Mouse (Mus musculus): ENCODE measurements around the gene Plce1.

The Plce1 gene

DNA sequence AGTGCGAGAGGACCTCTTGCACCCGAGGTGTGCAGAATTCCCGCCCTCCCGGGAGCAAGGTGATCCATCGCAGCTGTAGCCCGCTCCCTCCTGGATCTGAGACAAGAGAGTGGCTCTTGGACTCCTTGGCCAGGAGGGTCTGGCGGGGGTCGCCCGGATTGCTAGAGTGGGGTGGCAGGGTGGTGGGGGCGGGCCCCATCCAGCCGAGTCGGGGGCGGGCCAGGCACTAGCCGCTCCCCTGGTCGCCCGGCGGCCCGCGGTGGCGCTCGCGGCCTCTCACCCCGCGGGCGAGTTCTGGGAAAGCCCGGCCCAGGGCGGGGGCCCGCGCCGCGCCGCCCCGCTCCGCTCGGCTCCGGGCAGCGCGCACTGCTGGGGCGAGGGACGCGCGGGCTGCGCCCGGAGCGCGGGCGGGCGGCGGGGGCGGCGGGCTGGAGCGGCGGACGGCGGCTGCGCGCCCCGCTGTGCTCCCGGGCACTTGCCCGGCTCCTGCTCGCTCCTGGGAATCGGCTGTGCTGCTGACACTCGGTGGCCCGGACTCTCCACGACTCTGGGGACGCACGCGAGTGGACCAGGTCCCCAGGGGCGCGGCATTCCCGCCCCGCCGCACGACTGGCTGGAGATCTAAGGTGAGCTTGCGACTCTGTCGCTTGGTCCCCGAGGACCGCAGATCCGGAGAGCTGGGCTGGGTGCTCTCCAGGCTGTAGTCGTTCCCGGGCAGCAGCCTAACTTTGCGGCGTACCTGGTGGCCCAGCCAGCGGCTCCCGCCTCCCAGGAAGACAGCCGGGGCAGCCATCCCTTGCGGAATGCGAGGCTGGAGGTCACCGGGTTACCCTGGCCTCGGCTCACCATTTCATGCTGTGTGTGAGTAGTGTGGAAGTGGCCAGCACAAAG lies at the start of gene Plce1:
TSS of gene Plce1 (plus strand) at position 379 of the 891 bp plus-strand sequence.
- DNase-seq (ENCODE audit: low spot score in 2 of 2) = no peak

DNA sequence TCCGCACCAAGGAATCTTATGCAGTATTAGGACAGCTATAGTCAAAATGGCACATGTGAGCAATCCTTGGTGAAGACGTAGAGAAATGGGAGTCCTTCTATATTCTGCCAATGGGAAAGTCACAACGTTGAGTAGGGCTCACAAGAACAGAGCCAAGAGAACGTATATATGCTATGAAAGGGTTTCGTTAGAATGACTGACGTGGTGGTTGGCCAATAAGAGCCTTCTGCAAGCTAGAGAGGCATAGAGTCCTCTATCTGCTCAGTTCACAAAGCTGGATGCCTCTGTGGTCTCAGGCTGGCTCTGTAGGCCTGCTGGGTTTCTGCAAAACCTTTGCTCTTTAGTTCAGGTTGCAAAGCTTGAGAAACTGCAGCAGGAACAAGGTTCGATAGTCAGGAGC lies 49.6 kb upstream of the Plce1 start:
- no peak for DNase-seq (ENCODE audit: low spot score in 2 of 2)

DNA sequence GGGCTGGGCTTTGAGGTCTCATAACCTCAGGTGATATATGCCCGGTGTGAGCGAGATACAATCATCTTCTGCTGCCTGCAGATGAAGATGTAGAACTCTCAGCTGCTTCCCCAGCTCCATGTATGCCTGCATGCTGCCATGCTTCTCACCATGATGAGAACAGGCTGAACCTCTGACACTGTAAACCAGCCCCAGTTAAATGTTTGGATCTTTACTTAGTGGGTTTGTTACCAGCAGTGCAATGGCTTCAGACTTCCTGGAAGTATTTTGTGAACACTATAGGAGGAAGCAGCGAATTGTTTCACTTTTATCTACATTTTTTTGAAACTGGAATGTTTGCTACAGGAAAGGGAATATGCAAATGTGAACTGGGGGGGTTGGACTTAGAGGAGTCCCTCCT lies 48.9 kb upstream of the Plce1 start:
- no peak for DNase-seq (ENCODE audit: low spot score in 2 of 2)

DNA sequence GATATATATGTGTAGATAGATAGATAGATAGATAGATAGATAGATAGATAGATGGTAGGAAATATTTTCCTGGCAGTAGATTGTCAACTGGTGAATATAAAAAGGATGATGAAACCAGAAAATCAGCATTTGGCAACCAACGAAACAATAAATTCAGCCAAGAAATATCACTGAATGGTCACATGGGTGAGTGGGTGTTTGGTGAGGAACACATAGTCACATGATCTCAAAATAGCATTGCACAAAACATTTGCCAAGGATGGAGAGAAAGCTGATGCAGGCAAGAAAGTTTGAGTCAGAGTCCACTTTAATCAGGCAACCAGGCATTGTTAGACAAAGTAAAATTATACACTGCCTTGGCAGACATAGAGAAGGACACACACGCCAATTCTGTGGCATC lies 47.5 kb upstream of the Plce1 start:
- DNase-seq (ENCODE audit: low spot score in 2 of 2) = no peak

DNA sequence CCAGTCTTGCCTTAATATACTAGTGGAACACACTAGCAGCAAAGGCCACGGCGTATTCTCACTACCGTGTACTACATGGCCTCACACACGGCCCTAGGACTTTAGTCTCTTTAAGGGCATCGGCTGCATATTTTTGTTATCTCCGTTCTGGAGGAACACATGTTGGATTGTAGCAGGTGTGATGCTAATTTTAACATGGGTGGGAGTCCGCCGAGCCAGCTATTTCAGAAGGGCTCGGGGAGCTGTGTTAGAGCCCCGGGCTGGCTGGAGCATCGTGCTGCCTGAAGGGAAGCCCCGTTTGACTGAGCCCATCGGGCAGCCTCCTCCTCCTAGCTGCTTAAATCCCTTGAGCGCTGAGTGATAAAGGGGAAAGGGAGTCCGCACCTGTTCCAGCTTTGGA lies 45.7 kb upstream of the Plce1 start:
- no peak for DNase-seq (ENCODE audit: low spot score in 2 of 2)

DNA sequence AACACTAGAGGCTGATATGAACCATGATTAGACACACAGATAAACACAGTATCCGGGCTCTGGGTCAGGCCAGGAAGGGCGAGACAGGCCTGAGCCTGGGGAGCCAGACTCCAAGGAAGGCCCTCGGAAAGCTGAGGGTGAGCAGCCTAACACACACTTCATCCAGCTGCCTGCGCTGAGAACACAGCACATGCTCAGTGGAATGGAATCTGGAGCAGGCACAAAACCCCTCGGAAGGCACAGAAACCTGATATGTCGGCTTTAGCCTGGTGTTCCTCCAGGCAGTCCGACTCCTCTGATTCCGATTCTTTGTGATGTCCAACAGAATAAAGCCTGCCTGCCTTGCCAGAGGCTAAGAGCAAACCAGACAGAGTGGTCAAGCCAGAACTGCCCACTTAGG lies 39.0 kb upstream of the Plce1 start:
- no peak for DNase-seq (ENCODE audit: low spot score in 2 of 2)

DNA sequence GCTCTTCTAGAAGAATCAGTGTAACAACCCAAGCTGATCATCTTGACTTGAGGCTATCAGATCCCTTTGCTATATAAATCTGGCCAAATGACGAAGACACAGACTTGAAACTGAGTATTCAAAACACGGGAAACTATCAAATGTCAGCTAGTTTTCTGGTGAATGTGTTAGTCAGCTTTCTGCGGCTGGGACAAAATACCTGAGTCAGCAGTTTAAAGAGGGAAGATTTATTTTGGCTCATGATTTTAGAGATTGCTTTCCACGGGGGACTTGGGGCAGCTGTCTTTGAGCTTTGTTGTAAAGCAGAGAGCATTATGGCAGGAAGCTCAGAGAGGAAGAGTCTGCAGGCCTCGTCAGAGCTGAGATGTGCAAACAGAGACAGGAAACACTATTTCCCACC lies 35.2 kb upstream of the Plce1 start:
- no peak for DNase-seq (ENCODE audit: low spot score in 2 of 2)

DNA sequence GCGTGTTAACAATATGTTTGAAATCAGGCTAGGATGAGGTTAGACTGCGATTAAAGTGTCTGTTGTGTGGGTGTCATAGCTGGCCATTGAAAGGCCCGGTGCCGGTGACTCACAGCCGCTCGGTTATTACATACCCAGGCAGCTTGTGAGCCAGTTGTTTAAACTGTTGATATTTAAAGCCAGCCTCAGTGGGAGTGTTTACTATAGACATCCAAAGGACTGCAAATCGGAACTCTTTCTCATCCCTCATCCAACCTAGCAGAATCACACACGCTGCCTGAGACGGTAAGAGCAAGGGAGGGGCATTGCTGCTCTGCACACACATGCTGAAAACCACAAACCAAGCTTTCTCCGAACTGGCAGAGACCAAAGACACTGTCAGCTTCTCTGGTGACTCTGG lies 25.7 kb upstream of the Plce1 start:
- DNase-seq (ENCODE audit: low spot score in 2 of 2) = no peak

DNA sequence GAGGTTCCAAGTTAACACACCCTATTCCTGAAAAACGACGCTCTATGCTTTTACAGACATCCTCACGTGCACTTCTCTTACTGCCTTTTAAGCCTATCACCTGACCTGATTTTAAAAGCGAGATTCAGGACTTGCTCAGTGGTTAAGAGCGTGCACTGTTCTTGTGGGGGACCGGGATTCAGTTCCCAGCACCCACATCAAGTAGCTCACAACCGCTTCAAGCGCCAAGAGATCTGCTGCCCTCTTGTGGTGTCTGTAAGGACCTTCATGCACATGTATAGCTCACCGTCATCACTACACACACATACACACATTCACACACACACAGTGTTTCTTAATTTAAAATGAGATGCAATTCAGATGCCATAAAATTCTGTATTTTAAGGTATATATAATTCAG lies 21.9 kb upstream of the Plce1 start:
- DNase-seq (ENCODE audit: low spot score in 2 of 2) = no peak

DNA sequence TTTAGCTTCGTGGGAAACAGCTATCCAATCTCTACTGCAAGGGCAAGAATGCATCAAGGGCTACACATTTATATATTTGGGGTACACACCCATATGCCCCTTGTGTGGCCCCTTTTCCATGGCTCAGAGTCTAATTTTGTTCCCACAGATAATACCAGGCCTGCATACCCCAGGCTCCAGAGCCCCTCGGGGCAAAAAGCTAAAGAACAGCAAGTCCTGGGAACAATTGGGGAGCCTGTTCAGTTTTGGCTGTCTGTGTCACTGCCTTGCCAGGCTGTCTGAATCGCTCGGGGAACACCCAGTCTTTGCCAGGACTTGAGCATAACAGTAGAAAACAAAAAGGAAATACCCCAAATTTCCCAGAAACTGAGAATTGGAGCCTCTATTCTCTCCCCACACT lies 20.2 kb upstream of the Plce1 start:
- DNase-seq (ENCODE audit: low spot score in 2 of 2) = no peak

DNA sequence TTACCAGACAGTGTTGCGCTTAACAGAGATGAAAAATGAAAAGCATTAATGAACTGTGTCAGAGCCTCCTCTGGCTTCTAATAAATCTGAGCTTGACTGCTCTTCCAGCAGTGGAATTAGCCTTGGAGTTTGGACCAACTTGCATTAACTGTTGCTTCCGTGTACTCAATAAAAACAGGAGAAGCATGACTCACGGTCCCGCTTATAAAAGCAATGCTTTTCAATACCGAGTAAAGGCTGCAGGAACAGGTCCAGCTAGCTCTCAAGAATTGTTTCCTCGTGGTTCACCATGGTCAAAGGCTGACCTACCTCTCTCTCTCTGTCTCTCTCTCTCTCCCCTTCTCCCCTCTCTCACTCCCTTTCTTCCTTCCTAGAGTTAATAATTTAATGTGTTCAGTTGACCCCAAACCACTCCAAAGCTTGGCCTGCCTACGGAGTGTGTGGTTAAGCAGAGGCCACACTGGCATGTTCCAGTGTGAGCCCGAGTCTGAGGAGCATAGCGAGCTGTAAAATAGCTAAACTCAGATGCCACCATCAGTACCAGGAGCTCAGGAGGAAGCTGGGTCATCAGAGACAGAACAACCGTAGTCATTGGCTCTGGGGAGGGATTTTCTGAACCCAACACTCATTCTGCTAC lies 10.5 kb upstream of the Plce1 start:
- DNase-seq (ENCODE audit: low spot score in 2 of 2) = no peak

DNA sequence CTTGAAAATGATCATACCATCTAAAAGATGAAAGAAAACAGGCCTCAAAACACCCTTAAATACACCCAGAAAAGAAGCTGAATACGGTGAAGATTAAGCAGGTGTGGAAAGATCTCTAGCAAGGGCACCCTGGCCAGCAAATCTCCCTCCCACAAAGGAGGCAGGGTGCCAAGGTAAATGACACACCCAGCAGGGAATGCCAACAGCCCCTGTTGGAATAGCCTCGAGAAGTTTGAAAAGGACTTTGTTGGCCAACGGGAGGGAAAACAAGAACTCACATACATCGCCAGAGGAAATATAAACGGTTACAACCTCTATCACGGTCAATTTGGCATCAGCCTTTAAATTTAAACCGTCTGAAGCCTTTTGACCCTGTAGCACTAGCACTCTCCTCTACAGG lies 5.5 kb upstream of the Plce1 start:
- DNase-seq (ENCODE audit: low spot score in 2 of 2) = no peak

DNA sequence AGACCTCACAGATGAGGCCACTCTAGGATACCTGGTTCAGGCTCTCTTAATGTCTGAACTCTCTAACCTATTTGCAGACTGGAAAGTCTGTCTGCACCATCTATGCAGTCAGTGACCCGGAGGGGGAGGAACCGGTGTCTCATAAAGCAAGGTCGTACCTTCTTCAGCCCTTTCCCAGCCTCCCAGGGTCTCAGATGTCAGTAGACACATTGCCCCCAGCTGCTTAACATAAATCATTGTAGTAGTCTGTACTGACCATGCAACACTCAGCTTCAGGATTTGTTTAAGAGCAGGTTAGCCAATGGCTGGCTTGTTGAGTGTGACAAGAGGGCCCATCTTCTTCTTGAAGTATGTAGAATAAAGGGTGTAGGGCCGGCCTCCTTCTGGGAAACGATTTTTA lies 2.6 kb upstream of the Plce1 start:
- DNase-seq (ENCODE audit: low spot score in 2 of 2) = no peak

DNA sequence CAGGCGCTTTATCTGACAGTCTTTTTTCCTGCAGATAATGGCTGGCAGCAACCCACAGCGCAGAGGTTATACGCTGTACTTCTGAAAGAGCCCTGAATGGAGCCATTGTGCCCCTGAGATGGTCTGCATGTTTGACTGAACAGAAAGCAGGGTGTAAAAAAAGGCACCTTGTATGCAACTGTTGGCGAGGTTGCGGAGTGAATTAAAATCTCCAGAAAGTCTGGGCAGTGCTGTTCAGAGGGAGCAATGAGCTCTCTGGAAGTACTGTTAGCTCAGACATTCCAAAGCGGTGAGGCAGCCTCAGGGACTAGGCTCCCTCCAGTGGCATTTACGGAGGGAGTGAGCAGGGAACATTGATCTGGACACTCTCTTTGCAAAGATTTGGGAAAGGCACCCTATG lies 2.0 kb upstream of the Plce1 start:
- DNase-seq (ENCODE audit: low spot score in 2 of 2) = no peak

DNA sequence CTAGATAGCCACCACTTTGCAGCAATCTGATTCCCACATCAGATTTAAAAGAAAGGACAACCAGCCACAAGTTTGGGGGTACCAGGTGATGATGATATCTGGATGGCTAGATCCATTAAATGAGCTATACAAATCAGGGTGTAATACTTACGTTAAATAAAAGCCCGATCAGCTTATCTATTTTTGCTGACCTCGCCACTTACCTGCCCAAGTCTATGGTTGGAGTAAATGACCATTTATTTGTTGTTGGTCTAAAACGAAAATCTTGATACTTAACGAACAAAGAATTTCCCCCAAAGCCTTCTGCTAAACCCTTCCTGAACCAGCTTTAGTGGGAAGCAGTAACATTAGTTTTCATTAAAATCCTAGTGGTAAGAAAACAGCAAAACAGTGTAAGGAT lies 1.4 kb upstream of the Plce1 start:
- no peak for DNase-seq (ENCODE audit: low spot score in 2 of 2)

DNA sequence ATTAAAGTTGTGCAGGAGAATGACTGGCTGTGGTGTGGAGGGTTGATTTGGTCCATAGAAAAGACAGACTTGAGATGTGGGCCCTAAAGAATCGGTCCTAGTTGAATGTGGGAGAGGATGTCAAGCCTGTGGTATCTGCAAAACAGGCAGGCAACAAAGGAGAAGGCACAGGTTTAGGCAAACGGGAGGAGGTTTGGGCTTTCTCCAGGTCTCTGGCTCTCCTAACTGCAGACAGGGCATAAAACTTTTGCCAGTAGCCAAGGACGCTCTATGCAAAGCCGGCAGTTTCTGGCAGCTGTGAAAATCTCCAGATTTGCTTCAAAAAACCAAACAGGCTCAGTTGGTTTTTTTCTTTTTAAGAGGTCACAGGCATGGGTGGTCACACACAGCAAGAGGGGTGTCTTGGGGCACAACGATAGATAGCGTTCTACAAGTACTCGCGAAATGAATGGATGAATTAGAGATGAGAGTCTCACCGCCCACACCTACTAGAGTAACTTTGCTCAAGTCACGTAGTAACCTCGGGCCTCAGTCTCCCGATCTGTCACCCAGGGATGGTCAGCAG lies 671 bp upstream of the Plce1 start:
- no peak for DNase-seq (ENCODE audit: low spot score in 2 of 2)

DNA sequence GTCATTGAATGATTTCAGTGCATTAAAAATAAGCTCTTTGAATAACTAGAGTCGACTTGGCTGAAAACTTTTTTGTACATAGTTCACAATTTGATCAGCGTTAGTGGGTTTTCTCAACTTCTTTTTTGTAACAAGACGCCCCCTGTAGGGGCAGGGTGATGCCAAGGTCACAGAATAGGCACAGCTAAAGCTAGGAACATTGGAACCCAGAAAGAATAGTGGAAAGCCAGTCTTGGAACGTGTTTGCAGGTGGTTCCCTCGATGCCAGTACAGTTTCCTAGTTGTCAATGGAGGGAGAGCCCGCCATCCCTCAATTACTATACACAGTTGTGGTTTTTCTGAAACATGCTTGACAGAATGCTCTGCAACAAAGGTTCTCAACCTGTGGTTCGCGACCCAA lies 997 bp downstream of the Plce1 start:
- DNase-seq (ENCODE audit: low spot score in 2 of 2) = no peak

DNA sequence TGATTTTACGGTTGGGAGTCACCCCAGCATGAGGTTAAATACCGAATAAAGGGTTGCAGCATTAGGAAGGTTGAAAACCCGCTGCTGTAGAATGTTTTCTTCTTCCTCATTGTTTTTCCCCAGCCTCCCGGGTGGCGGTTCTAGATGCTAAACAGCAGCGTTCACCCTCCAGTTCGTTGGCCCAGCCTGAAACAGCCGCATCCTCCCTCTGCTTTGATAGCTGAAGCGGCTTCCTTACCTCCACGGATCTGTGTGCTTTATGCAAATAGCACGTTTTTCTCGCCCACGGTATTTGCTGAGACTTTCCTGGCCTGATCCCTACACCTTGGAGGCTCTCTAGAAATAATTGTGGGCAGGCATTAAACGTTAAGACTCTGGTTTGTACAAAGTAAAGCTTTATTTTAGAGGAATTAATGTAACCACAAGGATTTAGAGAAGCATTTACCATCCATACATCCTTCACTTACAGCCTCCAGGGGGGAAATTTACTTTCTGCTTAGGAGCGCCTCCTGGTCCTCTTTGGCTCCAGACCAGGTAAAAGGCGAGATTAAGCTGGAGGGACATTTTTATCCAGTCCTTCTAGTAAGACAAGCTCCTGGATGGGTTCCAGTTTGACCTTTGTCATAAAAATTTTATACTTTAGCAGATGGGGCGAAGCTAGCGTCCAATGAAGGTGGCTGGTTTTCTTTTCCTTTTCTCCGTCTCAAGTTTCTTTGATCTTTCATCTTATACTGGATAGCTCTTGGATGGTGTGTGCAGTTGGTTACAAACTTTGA lies 1.7 kb downstream of the Plce1 start:
- DNase-seq (ENCODE audit: low spot score in 2 of 2) = no peak

DNA sequence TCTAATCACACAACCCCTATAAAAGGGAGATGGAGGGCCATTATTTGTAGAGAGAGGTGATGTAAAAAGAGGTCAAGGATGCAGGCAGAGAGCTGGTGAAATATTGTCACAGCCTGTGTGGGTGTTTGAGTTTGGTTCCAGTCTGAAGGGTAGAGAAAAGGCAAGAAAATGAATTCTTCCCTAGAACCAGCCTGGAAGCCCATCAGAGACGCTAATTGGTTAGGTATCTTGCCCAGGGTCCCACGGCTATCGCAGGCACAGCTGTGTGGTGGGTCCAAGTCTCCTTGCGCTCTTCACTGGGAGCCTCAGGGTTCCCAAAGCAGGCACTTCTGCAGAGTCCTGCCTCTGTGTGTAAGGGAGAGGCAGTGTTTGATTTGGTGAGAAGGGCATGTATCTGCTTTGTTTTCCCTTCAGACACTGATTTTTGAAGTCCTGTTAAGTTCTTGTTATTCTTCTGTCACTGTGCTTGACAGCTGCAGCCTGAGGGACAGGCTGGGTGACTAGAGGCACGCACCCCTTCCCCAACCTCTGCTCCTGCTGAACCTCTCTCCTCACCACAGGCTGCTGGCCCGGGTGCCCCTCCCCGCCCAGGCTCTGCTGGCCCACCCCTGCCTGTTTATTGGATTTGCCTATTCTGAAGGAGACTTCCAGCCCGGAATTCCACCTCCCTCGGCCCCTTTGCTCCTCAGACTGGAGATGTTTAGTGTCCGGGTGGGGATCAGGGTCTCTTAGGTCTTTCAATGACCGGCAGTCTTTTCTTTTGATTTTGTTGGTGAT lies 5.1 kb downstream of the Plce1 start:
- no peak for DNase-seq (ENCODE audit: low spot score in 2 of 2)

DNA sequence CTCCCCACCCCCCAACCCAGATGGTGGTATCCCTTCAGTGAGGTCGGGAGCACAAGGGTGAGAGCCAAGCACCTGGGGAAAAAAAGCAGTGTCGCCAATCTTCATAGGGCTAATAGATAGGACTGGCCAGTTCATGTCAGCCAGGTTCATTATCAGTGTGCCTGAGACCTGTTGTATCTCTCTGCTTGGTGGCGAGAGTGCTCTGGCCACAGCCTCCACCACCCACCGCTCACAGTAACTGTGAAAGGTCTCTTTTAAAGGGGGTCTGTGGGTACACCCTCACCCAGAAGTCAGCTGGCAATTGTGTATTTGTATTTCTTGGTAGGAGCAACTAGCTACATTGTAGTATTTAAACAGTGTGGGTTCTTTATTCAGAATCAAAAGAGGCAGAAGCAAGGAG lies 6.6 kb downstream of the Plce1 start:
- DNase-seq (ENCODE audit: low spot score in 2 of 2) = no peak

DNA sequence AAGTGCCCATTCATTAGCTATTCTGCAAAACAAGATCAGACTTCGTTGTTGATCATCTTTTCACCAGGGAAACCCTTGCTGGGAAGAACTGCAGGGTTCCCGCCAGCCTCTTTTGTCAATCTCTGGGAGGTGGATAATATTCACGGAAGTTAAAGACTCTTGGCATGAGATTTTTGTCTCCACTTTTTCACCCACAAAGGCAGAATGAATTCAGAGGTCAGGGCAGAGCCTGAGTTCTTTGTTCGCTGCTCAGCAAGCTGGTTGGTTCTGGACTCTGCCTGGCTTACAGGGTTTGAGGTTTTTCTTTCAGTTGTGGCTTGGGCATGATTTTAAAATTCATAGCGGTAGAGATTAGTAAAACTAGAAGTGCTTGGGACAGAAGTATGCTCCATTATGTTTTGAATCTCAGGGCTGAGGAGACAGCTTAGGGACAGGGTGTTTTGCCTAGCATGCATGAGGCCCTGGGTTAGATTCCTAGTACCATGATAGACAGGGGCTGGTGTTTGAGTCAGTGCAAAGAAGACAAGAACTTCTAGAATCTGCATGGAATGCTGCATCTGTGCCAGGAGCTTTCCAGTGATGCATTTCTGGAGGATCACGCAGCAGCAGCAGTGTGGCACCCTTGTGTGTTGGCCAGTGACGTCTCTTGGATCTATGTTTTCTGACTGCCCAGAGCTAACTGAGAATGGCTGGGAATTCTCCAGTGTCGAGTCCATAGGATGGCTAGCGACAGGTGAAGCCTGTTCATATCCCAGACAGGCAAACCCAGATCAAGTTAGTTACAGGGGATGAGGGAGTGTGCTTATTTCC lies 7.4 kb downstream of the Plce1 start:
- DNase-seq (ENCODE audit: low spot score in 2 of 2) = no peak

All from spleen, postnatal 36 days (tissue).